Mouse (Mus musculus) spleen, adult 10 weeks (tissue): Measurements from ENCODE around the gene Tmc8. TPM values are rescaled to one million over a fixed set of nuclear protein-coding genes. Genes with fewer than 3 reads are reported as not detected.

ENCODE experiments used
- polyA plus RNA-seq: library from polyadenylated mRNA; stranded (reverse); fragments of 350-450 nt; fragmentation: Illumina TruSeq; extraction: RNeasy Lipid Tissue Mini Kit (QIAGEN cat#74804); gene quantifications from one replicate; pipeline ENCODE4 v1.2.3, GENCODE M21; 2015; ENCODE audit warnings: low replicate concordance; ENCODE audit not compliant: insufficient read depth

Tmc8 gene
- 9.9 TPM for polyA plus RNA-seq

DNA sequence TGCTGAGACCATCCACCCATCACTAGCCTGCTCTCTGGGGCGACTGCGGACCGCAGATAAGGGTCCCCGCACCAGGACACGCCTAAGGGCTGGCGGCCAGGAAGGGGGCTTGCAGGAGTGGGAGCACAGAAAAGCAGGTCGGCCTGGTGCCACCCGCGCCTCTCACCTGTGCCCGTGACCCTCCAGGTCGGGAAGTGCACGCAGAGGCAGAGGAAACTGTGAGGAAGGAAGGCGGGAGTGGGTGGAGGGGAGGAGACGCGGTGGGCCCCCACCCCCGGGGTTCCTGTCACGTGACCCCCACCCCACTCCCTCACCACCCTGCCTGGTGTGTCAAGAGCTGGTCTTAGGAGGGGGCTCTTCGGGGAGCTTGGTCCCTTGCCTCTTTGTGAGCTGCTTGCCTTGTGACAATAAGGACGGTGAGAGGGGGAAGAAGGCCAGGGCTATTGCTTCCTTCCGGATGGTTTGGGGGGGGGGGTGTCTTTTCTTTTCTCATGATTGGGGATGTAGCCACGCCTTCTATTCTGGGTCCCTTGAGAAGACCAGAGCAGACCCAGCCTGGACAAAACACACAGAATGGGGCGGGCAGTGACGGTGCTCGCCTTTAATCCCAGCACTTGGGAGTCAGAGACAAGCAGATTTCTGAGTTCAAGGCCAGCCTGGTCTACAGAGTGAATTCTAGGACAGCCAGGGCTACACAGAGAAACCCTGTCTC, at the start of gene Tmc8, which contains the start of gene Tmc6:
Gene Tmc8 (plus strand): TSS at position 84 of the 712 bp plus-strand sequence.
Gene Tmc6 (minus strand): TSS at position 206 of the 712 bp plus-strand sequence.

DNA sequence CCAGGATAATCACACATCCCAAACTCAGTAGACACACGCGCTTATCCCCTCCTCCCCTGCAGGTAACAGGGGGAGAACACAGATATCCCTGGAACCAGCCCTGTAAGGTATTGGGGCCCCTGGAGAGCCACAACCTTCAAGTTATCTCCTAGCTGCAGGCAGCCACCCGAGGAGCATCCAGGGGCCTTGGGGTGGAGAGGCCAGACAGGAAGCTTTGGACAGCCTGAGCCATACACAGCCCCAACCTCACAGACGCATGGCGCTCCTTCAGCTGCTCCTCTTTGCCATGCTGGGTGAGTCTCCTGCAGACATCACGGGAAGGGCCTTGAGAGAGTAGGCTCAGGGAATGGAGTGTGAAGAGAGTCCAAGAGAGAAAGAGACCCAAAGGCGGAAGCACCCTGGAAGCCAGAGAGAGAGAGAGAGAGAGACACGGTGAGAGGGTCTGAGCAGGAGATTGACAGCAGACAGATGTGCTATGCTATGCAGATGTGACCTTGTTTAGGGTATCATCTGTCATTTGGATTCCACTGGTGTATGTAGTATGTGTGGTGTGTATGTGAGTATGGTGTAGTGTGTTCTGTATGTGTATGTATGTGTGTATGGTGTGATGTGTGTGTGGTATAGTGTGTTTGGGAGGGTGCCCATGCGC, 15.8 kb downstream of the Tmc8 start, which contains the start of gene 6030468B19Rik:
Gene 6030468B19Rik (plus strand): TSS at position 150 of the 649 bp plus-strand sequence.

DNA sequence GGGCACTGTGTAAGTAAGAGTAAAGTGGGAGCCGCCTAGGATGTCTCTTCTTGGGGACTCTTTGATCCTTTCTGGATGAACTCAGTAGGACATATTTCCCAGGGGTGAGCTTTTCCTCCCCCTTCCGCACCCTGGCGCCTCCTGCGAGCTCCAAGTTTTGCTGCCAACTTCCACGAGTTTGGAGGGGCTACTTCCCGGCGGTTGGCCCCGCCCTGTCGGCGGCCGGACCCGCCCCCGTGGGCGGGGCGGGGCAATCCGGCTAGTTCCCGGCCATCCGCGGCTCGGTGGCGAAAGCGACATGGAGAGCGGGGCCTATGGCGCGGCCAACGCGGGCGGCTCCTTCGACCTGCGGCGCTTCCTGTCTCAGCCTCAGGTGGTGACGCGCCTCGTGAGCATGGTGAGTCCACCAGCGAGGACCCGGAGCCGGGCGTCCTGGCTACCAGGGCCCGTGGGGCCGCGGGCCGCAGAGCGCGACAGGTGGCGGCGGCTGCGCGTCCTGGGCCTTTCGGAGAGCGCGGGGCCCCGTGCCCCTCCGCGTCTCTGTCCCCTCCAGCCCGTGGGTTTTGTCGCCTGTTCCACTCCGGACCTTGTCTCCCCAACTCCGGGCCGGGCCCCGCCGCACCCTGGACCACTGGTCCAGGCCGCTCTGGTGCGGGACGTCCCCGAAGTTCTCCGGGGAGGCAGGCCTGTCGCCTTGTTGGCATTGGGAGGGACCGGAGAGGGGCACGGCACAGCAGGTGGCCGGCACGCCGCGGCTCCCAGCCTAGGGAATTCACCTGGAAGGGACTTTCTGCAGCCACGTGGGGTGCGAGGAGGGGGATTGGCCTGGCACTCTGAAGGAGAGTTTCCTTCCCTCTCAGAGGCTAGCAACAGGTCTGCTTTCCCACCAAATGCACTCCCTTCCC, 27.8 kb downstream of the Tmc8 start, which contains the start of the genes Gm20708 and Syngr2:
Gene Gm20708 (plus strand): TSS at position 262 of the 905 bp plus-strand sequence.
Gene Syngr2 (plus strand): TSS at position 262 of the 905 bp plus-strand sequence.

DNA sequence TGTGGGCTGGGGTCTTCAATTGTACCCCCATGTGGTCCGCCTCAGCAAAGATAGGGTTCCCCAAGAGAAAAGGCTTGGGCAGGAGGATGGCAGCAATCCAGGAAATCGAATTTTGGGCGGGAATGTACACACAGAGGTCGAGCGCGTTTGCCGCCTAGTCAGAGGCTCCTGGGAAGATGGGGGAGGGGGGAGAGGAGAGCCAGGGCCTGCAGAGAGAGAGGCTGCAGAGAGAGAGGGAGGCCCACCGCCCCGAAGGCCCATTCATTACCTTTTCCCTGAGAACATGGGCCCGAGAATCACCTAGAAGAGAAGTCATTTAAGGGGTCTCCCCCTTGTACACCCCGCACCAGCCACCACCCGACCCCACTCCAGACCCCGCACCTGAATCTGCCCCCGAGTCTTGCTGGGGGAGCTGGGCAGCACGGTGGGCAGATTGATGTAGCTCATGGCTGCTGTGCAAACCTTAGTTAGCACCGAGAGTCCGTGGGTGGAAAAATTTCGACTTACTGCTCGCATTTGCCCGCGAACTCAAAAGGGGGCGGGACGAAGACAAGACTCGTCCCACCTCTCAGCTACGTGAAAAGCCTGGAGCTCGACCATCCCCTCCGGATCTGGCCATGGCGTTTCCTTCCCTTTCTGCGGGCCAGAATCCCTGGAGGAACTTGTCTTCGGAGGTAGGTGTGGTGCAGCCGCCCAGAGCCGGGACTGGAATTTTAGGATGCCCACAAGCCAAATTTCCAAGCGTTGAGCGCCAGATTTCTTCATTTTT, 43.6 kb downstream of the Tmc8 start, which contains the start of the genes Afmid and Tk1:
Gene Afmid (plus strand): TSS at position 592 of the 769 bp plus-strand sequence.
Gene Tk1 (minus strand): TSS at position 760 of the 769 bp plus-strand sequence.

Other genes starting within 250 kb of the Tmc8 start
- 26.1 TPM for gene Tnrc6c, start 127.8 kb upstream of the Tmc8 start, polyA plus RNA-seq
- 66.0 TPM for gene Tmc6, start 122 bp downstream of the Tmc8 start, polyA plus RNA-seq
- 0.77 TPM for gene 6030468B19Rik, start 15.6 kb downstream of the Tmc8 start, polyA plus RNA-seq
- gene Gm20708, start 27.6 kb downstream of the Tmc8 start, polyA plus RNA-seq: 9.4 TPM
- 92.3 TPM for gene Syngr2, start 27.6 kb downstream of the Tmc8 start, polyA plus RNA-seq
- 18.5 TPM for gene Afmid, start 43.8 kb downstream of the Tmc8 start, polyA plus RNA-seq
- 27.2 TPM for gene Tk1, start 44.0 kb downstream of the Tmc8 start, polyA plus RNA-seq
- 45.7 TPM for gene Birc5, start 67.2 kb downstream of the Tmc8 start, polyA plus RNA-seq
- not detected for gene Tmem235, start 78.7 kb downstream of the Tmc8 start, polyA plus RNA-seq
- 3.8 TPM for gene Tha1, start 91.4 kb downstream of the Tmc8 start, polyA plus RNA-seq
- 8.3 TPM for gene Socs3, start 188.0 kb downstream of the Tmc8 start, polyA plus RNA-seq
- gene Pgs1, start 204.2 kb downstream of the Tmc8 start, polyA plus RNA-seq: 21.2 TPM